Mouse (Mus musculus): ENCODE data around the gene B3gnt3. TPM values are rescaled to one million over a fixed set of nuclear protein-coding genes. Genes with fewer than 3 reads are reported as not detected.
A peak's percentile ranks its signal among the peaks of the same experiment; 100 is the strongest.

The B3gnt3 gene
- polyA plus RNA-seq, 1 experiment from 2014 or later, result 0.41 TPM

GRCm38 (mm10) chr8:71676020-71676741, 25.4 kb downstream of the B3gnt3 start, which contains the start of gene Jak3:
Jak3 (plus strand) TSS chr8:71676296.
- Histone ChIP-seq H3K36me3 (replicated peaks; ENCODE audit: control insufficient read depth, insufficient read depth) (no peaks in the 10 kb centered on the region), H3K4me1 (replicated peaks; ENCODE audit: control insufficient read depth, insufficient read depth, low read length) (peaks cover 10% of the 10 kb centered on the region; the same call in 1 of the 2 replicates), H3K4me3 (replicated peaks; ENCODE audit: low read length) (peak within 1 kb of the TSS; percentile 58), H3K27ac (peak within 1 kb of the TSS; percentile 51; the same call in 1 of the 2 replicates), H3K27me3 (ENCODE audit: control insufficient read depth, insufficient read depth, low read length) (peaks cover 50% of the 10 kb centered on the region), H3K9me3 (ENCODE audit: control insufficient read depth, low read length) (no peaks in the 10 kb centered on the region), H3K9ac (peak within 1 kb of the TSS; percentile 81), H3K4me2 (replicated peaks) (peak within 1 kb of the TSS; percentile 88)
- 3% methylated on average over 40 of the region's 40 CpGs for WGBS
- peak; percentile 63 for ATAC-seq (ENCODE audit: low FRiP score)
- DNase-seq (ENCODE audit: low spot score), result peak; percentile 74

- Histone ChIP-seq H3K27ac (no peak overlapping the region), H3K27me3 (ENCODE audit: control insufficient read depth, insufficient read depth, low read length) (peaks cover 43% of the 10 kb centered on the region), H3K36me3 (replicated peaks; ENCODE audit: control insufficient read depth, insufficient read depth) (no peaks in the 10 kb centered on the region), H3K9ac (peak overlapping the region; percentile 81; the same call in 1 of the 2 replicates), H3K4me1 (replicated peaks; ENCODE audit: control insufficient read depth, insufficient read depth, low read length) (peaks cover 10% of the 10 kb centered on the region; the same call in 1 of the 2 replicates), H3K4me3 (replicated peaks; ENCODE audit: low read length) (peak overlapping the region; percentile 58), H3K9me3 (ENCODE audit: control insufficient read depth, low read length) (no peaks in the 10 kb centered on the region), H3K4me2 (replicated peaks) (peak overlapping the region; percentile 88)
- ATAC-seq (ENCODE audit: low FRiP score) (no peak), DNase-seq (ENCODE audit: low spot score) (no peak)
- 33% methylated on average over 9 of the region's 9 CpGs for WGBS
Measured at GRCm38 (mm10) chr8:71675456-71676019, 26.1 kb downstream of the B3gnt3 start.

GRCm38 (mm10) chr8:71674071-71674470, 27.5 kb downstream of the B3gnt3 start:
- Histone ChIP-seq H3K27me3 (ENCODE audit: control insufficient read depth, insufficient read depth, low read length) (peaks cover 29% of the 10 kb centered on the region), H3K36me3 (replicated peaks; ENCODE audit: control insufficient read depth, insufficient read depth) (no peaks in the 10 kb centered on the region), H3K4me3 (replicated peaks; ENCODE audit: low read length) (no peak overlapping the region), H3K9ac (no peak overlapping the region), H3K9me3 (ENCODE audit: control insufficient read depth, low read length) (no peaks in the 10 kb centered on the region), H3K27ac (no peak overlapping the region), H3K4me2 (replicated peaks) (no peak overlapping the region), H3K4me1 (replicated peaks; ENCODE audit: control insufficient read depth, insufficient read depth, low read length) (peaks cover 15% of the 10 kb centered on the region; the same call in 1 of the 2 replicates)
- DNase-seq (ENCODE audit: low spot score) (no peak), ATAC-seq (ENCODE audit: low FRiP score) (no peak)
- 73% methylated on average over 2 of the region's 2 CpGs for whole genome bisulfite sequencing

- Histone ChIP-seq H3K4me2 (replicated peaks) (peak overlapping the region; percentile 73), H3K27ac (peak overlapping the region; percentile 87), H3K9me3 (ENCODE audit: control insufficient read depth, low read length) (no peaks in the 10 kb centered on the region), H3K36me3 (replicated peaks; ENCODE audit: control insufficient read depth, insufficient read depth) (no peaks in the 10 kb centered on the region), H3K9ac (peak overlapping the region; percentile 71), H3K27me3 (ENCODE audit: control insufficient read depth, insufficient read depth, low read length) (peaks cover 10% of the 10 kb centered on the region), H3K4me3 (replicated peaks; ENCODE audit: low read length) (peak overlapping the region; percentile 68), H3K4me1 (replicated peaks; ENCODE audit: control insufficient read depth, insufficient read depth, low read length) (peaks cover 32% of the 10 kb centered on the region)
- DNase-seq (ENCODE audit: low spot score) (no peak), ATAC-seq (ENCODE audit: low FRiP score) (no peak)
- 69% methylated on average over 6 of the region's 6 CpGs for WGBS
Measured at GRCm38 (mm10) chr8:71672168-71672735, 29.3 kb downstream of the B3gnt3 start.

GRCm38 (mm10) chr8:71671549-71671965, 30.0 kb downstream of the B3gnt3 start, which contains the start of gene Unc13a:
Unc13a (minus strand) TSS chr8:71671757.
- WGBS, result under 1% methylated on average over 42 of the region's 42 CpGs
- H3K4me1 ChIP-seq (replicated peaks; ENCODE audit: control insufficient read depth, insufficient read depth, low read length), result peaks cover 39% of the 10 kb centered on the region

GRCm38 (mm10) chr8:71670621-71671548, 30.7 kb downstream of the B3gnt3 start:
- Histone ChIP-seq H3K27me3 (ENCODE audit: control insufficient read depth, insufficient read depth, low read length) (peaks cover 4% of the 10 kb centered on the region; the same call in 1 of the 2 replicates), H3K4me2 (replicated peaks) (peak overlapping the region; percentile 73), H3K9me3 (ENCODE audit: control insufficient read depth, low read length) (no peaks in the 10 kb centered on the region), H3K9ac (peak overlapping the region; percentile 71), H3K4me3 (replicated peaks; ENCODE audit: low read length) (peak overlapping the region; percentile 68), H3K27ac (peak overlapping the region; percentile 87), H3K36me3 (replicated peaks; ENCODE audit: control insufficient read depth, insufficient read depth) (no peaks in the 10 kb centered on the region), H3K4me1 (replicated peaks; ENCODE audit: control insufficient read depth, insufficient read depth, low read length) (peaks cover 42% of the 10 kb centered on the region)
- WGBS, result under 1% methylated on average over 59 of the region's 64 CpGs
- ATAC-seq (ENCODE audit: low FRiP score) (peak; percentile 71), DNase-seq (ENCODE audit: low spot score) (peak; percentile 80)

More at GRCm38 (mm10) chr8:71671549-71671965, 30.0 kb downstream of the B3gnt3 start, which contains the start of gene Unc13a:
- Histone ChIP-seq H3K27ac (peak within 1 kb of the TSS; percentile 87), H3K9me3 (ENCODE audit: control insufficient read depth, low read length) (no peaks in the 10 kb centered on the region), H3K36me3 (replicated peaks; ENCODE audit: control insufficient read depth, insufficient read depth) (no peaks in the 10 kb centered on the region), H3K9ac (peak within 1 kb of the TSS; percentile 71), H3K4me2 (replicated peaks) (peak within 1 kb of the TSS; percentile 73), H3K27me3 (ENCODE audit: control insufficient read depth, insufficient read depth, low read length) (peaks cover 4% of the 10 kb centered on the region; the same call in 1 of the 2 replicates), H3K4me3 (replicated peaks; ENCODE audit: low read length) (peak within 1 kb of the TSS; percentile 68)
- DNase-seq (ENCODE audit: low spot score) (peak; percentile 93), ATAC-seq (ENCODE audit: low FRiP score) (peak; percentile 73)

GRCm38 (mm10) chr8:71670198-71670597, 31.4 kb downstream of the B3gnt3 start:
- Histone ChIP-seq H3K9me3 (ENCODE audit: control insufficient read depth, low read length) (no peaks in the 10 kb centered on the region), H3K27ac (peak overlapping the region; percentile 81), H3K9ac (peak overlapping the region; percentile 71), H3K4me3 (replicated peaks; ENCODE audit: low read length) (peak overlapping the region; percentile 68), H3K27me3 (ENCODE audit: control insufficient read depth, insufficient read depth, low read length) (peaks cover 2% of the 10 kb centered on the region; the same call in 1 of the 2 replicates), H3K36me3 (replicated peaks; ENCODE audit: control insufficient read depth, insufficient read depth) (no peaks in the 10 kb centered on the region), H3K4me1 (replicated peaks; ENCODE audit: control insufficient read depth, insufficient read depth, low read length) (peaks cover 42% of the 10 kb centered on the region), H3K4me2 (replicated peaks) (peak overlapping the region; percentile 73)
- DNase-seq (ENCODE audit: low spot score) (no peak), ATAC-seq (ENCODE audit: low FRiP score) (peak; percentile 7)
- WGBS, result 15% methylated on average over 8 of the region's 12 CpGs

GRCm38 (mm10) chr8:71668220-71668975, 33.2 kb downstream of the B3gnt3 start:
- Histone ChIP-seq H3K27ac (peak overlapping the region; percentile 81; the same call in 1 of the 2 replicates), H3K4me3 (replicated peaks; ENCODE audit: low read length) (no peak overlapping the region)
- DNase-seq (ENCODE audit: low spot score), result peak; percentile 41

More at GRCm38 (mm10) chr8:71668220-71668975, 33.2 kb downstream of the B3gnt3 start:
- Histone ChIP-seq H3K9me3 (ENCODE audit: control insufficient read depth, low read length) (no peaks in the 10 kb centered on the region), H3K4me2 (replicated peaks) (peak overlapping the region; percentile 37), H3K9ac (peak overlapping the region; percentile 53), H3K4me1 (replicated peaks; ENCODE audit: control insufficient read depth, insufficient read depth, low read length) (peaks cover 42% of the 10 kb centered on the region), H3K27me3 (ENCODE audit: control insufficient read depth, insufficient read depth, low read length) (no peaks in the 10 kb centered on the region), H3K36me3 (replicated peaks; ENCODE audit: control insufficient read depth, insufficient read depth) (peaks cover 8% of the 10 kb centered on the region)
- 4% methylated on average over 21 of the region's 21 CpGs for WGBS
- ATAC-seq (ENCODE audit: low FRiP score), result no peak

Measured in hindbrain, embryonic 14.5 days (tissue).